Mouse (Mus musculus): ENCODE results near the gene Tatdn2.
"Not testable (repeated sequence)": the region's sequence is repeated elsewhere in the genome, so short reads cannot be mapped to it uniquely, and the experiment has no call there.

The Tatdn2 gene

GRCm38 (mm10) chr6:113672029-113672428, 24.8 kb upstream of the Tatdn2 start:
- not testable (repeated sequence) for DNase-seq (ENCODE audit: low spot score)

DNA sequence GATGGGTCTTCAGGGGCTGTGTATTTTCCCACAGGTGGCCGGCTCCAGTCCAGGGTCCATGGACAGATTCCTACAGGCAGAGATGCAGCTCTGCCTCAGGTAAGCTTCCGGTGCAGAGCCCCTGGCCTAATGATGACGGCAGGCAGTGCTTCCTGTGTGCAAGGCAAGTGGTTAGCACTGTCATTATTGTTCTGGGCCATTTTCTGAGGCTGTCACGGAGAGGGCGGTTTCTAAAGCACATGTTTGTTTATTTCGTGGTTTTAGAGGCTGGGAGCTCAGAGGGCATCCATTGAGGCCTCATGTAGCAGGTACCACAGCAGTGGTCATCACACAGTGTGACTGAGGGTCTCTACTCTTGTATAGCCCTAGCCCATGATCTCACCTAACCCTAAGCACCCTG, 23.9 kb upstream of the Tatdn2 start:
- no peak for DNase-seq (ENCODE audit: low spot score)

DNA sequence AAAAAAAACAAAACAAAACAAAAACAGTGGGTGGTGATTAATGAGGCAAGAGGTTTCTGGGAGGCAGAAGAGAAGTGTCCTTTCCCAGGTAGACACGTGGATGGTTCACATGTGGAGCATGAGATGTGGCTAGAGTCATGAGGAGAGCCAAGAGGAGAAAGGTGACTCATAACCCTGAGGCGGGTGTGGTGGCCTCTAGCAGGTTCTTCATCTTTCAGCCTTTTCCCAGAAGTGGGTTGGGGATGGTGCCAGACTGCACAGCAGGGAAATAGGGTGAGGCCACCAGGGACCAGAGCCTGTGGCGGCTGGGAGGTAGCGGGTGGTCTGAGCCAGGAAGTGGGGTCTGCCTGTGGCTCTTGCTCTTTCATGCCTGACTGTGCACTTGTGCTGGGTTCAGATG, 21.6 kb upstream of the Tatdn2 start:
- DNase-seq (ENCODE audit: low spot score), result no peak

DNA sequence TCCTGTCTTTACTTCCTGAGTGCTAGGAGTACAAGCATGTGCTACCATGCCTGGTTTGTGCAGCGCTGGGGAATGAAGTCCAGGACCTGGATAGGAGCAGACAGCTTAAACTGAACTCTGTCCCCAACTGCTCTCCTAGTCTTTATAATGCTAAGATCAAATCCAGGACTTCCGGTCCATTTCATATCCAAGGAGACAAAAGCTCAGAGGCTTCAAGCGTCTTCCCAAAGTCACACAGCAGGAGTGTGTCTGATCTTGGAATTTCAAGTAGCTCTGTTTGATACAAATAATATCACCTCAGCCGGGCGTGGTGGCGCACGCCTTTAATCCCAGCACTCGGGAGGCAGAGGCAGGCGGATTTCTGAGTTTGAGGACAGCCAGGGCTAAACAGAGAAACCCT, 20.9 kb upstream of the Tatdn2 start:
- DNase-seq (ENCODE audit: low spot score), result no peak

GRCm38 (mm10) chr6:113677070-113677734, 19.6 kb upstream of the Tatdn2 start:
- DNase-seq (ENCODE audit: low spot score), result peak; percentile 78

GRCm38 (mm10) chr6:113678246-113679012, 18.4 kb upstream of the Tatdn2 start:
- DNase-seq (ENCODE audit: low spot score), result no peak

GRCm38 (mm10) chr6:113679993-113680566, 16.8 kb upstream of the Tatdn2 start:
- peak; percentile 78 for DNase-seq (ENCODE audit: low spot score)

DNA sequence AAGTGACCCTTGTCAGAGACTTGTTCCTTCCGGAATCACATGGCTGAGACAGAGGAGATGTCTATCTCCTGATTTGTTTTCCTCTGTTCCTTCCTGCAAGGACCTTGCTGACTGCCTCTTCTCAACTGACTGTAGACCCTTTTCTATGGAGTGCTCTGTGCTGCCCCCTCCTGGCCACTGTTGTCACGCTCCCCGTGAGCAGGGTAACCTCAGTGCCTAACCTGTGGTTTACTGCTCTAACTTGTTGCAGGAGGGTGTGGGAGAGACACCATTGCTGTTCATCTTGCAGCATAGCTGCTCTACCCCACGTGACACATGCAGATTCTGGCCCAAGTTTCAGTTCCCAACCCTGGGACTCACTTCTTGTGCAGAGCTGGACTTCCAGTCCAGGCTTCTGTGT, 15.6 kb upstream of the Tatdn2 start:
- DNase-seq (ENCODE audit: low spot score), result peak; percentile 85

DNA sequence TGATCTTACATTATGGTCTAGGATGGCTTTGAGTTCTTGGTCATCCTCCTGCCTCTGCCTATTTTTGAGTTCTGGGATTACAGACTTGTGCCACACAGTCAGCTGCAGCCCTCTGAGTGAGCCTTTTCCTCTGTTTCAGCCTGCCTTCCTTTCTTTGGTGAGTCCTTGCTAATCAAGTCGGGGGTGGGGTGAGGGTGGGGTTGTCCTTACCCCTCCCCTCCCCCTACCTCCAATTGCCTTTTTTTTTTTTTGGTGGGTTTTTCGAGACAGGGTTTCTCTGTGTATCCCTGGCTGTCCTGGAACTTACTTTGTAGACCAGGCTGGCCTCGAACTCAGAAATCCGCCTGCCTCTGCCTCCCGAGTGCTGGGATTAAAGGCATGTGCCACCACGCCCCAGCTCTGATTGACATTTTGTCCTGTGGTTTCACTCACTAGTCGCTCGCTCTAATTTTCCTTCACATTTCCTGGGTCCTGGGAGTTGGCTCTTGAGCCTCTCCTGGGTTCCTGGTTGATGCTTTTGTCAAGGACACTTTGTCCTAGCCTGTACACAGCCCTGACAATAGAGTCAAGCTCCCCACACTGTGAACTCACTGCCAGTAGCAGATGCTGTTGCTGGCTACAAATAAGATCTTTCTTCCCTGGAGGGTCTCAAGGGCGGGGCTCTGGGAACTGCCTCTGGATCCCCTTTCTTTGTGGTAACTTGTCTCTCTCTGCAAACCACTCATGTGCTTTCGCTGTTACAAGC, 13.6 kb upstream of the Tatdn2 start:
- DNase-seq (ENCODE audit: low spot score), result no peak

GRCm38 (mm10) chr6:113686551-113687125, 10.2 kb upstream of the Tatdn2 start:
- no peak for DNase-seq (ENCODE audit: low spot score)

- DNase-seq (ENCODE audit: low spot score), result peak; percentile 76
Measured at GRCm38 (mm10) chr6:113690008-113690399, 6.8 kb upstream of the Tatdn2 start.

DNA sequence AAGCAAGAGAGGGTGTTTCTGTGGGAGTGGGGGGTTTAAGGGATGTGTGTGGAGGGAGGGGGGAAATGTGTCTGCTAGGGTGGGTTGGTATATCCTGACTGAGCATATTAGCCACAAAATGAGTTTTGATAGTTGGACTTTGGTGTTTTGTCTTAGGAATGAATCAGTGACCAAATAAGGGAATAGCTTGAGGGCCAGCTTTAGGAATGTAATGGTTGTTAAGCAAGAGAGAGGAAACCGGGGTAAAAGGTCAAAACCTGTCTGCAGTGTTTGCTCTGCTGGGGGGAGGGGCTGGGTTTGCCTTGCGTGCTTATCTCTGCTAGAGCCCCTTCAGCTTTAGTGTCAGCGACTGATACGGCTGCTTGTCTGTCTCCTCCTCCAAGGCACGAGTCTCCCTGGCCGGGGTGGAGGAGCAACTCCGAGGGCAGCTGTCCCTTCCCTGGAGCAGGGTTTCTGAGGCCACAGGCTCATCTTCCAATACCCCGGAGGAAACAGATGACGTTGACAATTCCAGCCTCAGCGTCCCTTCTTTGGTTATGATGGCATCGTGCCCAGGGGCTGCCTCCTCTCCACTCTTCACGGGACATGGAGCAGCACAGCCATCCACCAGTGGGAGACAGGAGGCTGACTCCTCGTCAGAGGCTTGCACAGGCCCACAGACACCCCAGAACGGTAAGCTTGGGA, 6.3 kb upstream of the Tatdn2 start:
- DNase-seq (ENCODE audit: low spot score), result peak; percentile 80

DNA sequence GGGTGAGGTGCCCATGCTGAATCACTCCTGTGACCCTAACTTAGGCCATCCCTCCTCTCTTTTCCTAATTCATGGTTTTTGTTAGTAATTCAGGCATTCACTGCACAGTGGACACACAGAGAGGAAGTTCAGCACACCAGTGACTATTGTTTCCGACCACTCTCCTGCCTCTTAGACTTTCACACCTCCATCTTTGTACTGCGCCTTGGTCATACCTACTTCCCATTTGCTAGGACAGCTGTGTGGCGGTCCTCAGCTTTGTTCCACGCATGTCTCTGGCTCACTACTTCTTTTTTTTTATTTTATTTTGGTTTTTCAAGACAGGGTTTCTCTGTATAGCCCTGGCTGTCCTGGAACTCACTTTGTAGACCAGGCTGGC, 5.8 kb upstream of the Tatdn2 start:
- DNase-seq (ENCODE audit: low spot score), result no peak

DNA sequence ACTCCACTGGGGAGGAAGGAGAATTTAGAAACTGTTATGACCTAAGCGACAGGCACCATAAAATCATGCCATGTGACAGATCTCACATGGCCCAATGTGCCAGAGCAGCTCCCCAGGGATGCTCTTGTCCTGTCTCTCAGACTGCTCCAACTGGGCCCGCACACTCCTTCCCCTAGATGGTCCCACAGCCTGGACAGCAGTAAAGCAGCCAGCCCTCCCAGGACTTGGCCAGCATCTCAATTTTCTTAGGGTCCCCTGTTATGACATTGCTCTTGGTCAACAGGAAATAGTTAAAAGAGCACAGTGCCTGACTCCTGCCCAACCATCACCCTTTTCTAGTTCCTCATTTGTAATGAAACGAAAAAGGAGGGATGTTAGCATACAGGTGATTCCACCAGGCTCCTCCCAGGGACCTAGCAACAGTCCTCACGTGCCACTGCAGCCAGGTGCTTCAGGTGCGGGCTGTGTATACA, 4.2 kb upstream of the Tatdn2 start:
- peak; percentile 52 for DNase-seq (ENCODE audit: low spot score)

DNA sequence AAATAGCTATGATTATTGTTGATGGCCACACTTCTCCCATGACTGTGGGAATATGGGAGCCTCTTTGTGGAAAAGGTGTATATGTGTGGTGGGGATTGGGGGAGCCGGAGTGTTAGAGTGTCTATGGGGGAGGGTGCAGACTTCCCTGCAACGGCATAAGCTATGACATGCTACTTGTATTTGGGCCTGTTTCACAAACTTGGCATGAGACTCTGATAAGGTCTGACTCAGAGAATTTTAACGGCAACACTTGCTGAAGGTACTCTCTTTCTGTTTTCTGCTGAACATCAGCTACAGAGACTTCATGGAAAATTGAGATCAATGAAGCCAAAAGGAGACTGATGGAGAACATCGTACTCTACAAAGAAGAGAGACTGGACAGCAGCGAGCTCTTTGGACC, 3.5 kb upstream of the Tatdn2 start:
- no peak for DNase-seq (ENCODE audit: low spot score)

DNA sequence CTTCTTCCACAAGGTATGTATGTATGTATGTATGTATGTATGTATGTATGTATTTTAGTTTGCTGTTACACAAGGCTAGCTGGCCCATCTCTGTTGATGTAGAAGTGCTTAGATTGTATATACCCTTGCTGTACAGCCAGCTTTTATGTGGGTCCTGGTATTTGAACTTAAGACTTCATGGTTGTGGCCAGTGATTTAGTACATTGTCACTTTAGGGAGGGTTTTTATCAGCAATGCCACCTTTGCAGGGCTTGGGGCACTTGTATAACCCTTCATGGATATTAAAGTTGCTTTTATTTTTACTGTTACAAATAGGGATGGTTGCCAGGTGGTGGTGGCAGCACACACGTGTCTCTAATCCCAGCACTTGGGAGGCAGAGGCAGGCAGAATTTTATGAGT, 1.6 kb upstream of the Tatdn2 start:
- no peak for DNase-seq (ENCODE audit: low spot score)

DNA sequence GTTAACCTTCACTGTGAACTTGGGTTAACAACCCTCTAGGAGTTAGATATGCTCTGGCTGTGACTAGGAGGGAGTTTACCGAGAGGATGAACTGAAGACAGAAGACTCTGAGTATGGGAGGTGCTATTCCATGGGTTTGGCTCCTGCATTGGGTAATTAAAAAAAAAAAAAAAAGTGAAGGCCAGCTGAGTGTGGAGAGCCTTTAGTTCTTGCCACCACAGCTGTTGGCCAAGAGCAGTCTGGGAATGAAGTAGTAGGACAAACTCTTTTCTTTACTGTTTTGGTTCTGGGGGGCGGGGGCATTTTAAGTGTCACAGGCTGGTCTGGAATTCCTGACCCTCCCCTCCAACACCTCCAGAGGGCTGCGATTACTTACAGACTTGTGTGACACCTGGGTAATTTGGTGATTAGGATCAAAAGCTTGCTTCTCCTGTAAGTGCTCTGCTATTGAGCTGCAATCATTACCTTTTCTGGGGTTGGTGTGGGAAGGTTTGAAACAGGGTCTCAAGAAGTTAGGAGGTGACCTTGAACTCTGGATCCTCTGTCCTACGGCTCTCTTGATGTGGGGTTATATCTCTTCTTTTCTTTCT, 989 bp upstream of the Tatdn2 start:
- DNase-seq (ENCODE audit: low spot score), result peak; percentile 65

DNA sequence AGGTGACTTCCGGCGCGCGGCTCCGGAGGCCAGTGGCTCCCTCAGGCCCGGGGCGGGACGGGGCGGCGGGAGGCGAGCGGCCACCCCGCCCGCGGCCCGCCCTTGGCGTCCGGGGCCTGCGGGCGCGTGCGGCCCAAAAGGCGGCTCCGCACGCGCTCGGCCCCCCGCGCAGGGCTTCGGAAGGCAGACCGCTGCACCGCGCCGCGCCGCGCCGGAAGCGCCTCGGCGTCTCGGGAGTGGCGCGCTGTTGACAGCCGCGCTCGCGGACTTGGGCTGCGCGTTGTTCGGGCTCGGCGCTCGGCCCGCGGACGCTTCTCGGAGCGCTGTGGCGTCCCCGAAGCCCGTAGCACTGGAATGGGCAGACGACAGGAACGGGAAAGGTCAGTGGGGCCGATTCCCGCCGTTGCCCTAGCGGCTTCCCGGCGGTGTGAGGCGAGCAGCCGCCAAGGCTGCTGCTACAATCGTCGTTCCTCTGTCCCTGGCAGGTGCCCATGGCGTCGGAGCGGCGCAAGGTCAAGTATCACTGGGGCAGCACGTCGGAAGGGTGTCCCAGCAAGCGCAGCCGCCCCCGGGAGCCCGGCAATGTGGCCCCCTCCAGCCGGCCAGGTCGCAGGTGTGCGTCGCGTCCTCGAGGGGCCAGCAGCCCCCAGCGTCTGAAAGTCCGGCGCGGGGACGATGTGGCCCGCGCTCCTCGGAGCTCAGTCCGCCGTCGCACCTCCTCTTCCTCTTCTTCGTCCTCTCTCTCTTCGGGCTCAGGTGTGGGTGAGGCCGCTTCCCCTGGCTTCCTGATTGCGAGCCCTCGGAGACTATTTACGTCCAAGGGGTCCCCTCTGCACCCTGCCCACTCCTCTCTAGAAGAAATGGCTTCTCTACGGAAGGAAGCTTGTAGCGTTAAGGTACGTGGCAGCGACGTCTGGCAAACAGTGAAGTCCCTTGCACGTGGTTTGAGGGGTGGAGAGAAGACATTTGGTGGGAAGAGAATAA, 664 bp downstream of the Tatdn2 start:
- peak; percentile 48 for DNase-seq (ENCODE audit: low spot score)

GRCm38 (mm10) chr6:113712718-113713117, 15.9 kb downstream of the Tatdn2 start:
- no peak for DNase-seq (ENCODE audit: low spot score)

GRCm38 (mm10) chr6:113713389-113713788, 16.5 kb downstream of the Tatdn2 start:
- DNase-seq (ENCODE audit: low spot score), result not testable (repeated sequence)
